Mouse (Mus musculus): Measurements from ENCODE around the gene Paip2b. TPM values are rescaled to one million over a fixed set of nuclear protein-coding genes. Genes with fewer than 3 reads are reported as not detected.
A peak's percentile ranks its signal among the peaks of the same experiment; 100 is the strongest.
"Not testable (repeated sequence)": the region's sequence is repeated elsewhere in the genome, so short reads cannot be mapped to it uniquely, and the experiment has no call there.

The Paip2b gene
- 10 to 100 TPM; 42.7 to 44.8 TPM for total RNA-seq (2021)

DNA sequence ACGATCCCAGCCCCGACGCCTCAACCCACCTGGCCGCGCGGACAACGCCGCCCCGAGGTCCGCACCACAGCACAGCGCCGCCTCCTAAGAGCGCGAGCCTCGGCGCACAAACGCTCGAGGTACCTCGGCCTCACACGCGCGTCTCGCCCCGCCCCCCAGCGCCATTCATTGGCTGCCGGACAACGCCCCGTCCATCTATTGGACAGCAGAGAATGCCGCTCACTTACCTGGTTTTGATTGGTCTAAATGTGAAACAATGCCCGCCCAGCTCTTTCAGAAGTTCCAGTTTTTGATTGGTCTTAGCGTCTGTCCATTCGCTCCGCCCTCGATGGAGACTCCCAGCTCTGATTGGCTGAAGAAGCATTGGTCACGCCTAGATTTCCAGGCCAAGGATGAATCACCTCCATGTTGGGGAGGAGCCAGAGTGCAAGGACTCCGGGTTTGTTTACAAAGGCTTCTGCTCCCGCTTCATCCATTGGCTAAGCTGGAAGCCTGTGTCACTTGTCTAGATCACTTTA is at the start of gene Paip2b:
Paip2b (minus strand) TSS at position 136 of the 518 bp plus-strand sequence.
- peak; percentile 94 to 97 for DNase-seq
- intact Hi-C loops (cut with DNase I) = loop anchor here (2.0 kb wide), 1 partner anchor 37 kb away; the partner anchor contains the start of gene Nagk

DNA sequence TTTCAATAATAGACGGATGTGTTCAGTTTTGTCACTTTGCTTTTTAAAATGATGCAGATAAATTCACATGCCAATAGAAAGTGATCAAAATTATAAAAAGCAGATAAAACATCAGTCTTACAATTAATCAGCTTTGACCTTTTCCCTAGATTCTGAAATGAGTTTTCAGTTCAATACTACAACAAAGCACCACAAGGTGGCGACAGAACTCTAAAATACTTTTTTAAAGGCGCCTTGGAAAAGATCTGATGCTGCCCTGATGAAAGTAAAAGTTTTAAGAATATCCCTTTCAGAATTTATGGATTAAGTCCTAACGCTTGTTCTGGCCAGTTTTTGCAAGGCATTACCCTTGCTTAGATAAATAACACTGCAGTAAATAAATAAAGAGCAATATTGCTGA is 48.3 kb upstream of the Paip2b start:
- peak; percentile 37 to 60 for DNase-seq
- intact Hi-C loops (cut with DNase I) = loop anchor here (1.0 kb wide), 1 partner anchor 181 kb away; no protein-coding TSS in a partner anchor

DNA sequence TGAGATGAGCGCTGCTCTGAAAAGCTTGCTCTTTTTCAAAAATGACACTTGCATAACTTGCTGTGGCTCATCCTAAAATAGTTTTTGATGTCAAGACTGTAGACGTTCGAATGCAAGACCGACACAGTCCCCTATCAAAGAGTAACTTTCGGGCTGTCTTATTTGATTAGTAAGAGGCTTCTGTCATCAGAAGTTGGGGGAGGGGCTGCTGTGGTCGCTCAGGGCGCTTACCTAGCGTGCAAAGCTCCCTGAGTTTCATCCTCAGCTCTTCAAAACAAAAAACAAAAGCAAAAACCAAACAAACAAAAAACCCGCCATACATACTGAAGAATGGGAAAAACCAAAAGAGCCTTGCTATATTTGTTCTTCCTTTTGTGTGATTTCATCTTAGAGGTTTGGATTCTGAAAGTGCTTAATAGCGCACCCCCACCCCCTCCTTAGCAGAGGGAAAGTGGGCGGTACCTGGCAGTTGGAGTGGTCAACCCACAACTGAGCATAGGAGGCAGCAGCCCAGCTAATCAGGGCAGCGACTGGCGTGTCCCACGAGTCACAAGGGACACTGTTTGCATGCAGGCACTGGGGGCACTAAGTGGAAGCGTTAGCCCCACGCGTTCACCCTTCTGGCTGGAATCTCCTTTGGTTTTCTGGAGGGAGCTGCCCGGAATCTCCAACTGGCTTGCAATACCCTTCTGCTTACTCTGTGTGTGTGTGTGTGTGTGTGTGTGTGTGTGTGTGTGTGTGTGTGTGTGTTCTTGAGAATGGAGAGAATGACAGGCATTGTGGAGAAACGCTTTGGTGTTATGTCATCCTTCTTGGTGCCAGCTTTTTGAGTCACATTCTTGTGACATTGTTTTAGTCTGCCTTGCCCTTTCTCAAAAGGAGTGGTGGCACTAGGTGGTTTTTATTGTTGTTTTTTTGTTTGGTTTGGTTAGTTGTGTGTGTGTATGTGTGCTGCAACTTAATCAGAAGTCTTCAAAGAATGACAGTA is 36.4 kb upstream of the Paip2b start:
- peak; percentile 61 to 64 for DNase-seq
- intact Hi-C loops (cut with DNase I) = no loop called here

DNA sequence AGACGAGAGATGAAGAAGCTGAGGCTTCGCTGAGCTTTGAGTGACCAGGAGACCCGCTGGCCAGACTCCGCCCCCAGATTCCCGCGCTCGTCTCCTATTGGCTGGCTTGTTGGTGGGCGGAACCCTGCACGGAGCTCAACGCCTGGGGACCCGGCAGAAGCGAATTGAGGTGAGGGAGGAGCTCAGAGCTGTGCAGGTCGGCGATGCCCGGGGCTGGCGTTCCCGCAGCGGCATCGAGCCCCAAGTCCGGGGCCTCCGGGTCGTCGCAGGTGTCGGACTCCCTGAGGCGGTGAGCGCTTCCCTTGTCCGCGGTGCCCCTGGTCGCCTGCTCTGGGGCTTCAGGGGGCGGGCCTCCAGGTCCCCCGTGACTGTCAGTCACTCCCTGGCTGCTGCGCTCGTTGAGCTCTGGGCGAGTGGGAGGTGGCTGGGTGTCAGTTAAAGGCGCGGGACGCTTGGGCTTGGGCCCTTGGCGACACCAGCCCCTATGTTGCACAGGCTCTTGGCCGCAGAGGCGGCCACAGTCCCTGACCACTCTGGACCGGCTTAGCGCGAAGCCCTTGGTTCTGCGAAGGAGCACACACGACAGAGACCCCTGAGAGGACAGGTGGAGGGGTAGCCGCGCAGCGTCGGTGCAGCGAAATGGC is 35.5 kb upstream of the Paip2b start, which contains the start of gene Zfp638:
Zfp638 (plus strand) TSS at position 156 of the 644 bp plus-strand sequence.
- peak; percentile 97 for DNase-seq
- intact Hi-C loops (cut with DNase I) = no loop called here

DNA sequence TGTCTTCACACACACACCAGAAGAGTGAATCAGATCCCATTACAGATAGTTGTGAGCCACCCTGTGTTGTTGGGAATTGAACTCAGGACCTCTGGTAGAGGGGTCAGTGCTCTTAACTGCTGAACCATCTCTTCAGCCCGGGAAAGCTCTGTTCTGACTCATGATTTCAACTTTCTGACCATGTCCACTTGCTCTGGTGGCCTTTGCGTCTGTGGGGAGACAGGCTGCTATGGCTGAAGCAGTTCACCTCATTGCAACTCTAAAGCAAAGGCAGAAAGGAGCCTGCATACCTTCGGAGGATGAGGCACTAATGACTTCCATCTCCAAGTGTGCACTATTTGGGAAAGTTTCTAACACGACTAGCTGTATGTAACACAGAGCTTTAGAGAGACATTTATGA is 34.9 kb upstream of the Paip2b start:
- intact Hi-C loops (cut with DNase I) = no loop called here
- DNase-seq = no peak

DNA sequence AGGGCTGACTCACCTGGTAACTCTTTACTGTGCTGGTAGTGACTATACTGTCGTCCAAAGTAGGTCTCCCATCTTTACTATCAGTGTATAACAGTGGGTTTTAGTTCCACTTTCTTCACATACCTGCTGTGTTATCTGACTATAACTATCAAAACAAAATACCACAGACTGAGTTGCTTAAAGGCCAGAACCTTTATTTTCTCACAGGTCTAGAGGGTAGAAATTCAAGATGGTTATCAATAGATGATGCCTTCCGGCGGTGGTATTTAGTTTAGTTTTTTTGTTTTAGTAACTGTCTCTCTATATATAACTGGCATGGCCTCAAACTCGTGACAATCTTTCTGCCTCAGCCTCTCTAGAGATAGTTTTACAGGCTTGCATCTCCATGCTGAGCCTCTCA is 32.0 kb upstream of the Paip2b start:
- DNase-seq = no peak
- intact Hi-C loops (cut with DNase I) = no loop called here

DNA sequence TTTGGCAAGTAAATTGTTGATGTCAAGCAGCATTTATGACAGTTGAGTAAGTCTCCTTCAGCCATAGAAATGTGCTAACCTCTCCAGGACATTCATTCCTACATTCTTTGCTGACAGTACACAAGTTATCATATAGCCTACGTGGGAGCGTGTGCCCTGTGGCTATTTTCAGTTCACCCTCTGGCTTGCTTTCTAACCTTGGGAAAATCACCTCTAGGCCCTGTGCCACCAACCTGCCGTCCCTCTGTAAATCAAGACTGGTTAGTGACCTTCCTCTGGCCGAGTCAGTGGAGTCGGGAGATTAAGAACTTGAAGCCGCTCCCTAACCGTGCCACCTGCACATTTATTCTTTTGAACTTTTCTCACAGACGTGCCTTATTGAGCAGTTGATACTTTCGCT is 28.5 kb upstream of the Paip2b start:
- peak; percentile 12 to 33 for DNase-seq
- intact Hi-C loops (cut with DNase I) = no loop called here

DNA sequence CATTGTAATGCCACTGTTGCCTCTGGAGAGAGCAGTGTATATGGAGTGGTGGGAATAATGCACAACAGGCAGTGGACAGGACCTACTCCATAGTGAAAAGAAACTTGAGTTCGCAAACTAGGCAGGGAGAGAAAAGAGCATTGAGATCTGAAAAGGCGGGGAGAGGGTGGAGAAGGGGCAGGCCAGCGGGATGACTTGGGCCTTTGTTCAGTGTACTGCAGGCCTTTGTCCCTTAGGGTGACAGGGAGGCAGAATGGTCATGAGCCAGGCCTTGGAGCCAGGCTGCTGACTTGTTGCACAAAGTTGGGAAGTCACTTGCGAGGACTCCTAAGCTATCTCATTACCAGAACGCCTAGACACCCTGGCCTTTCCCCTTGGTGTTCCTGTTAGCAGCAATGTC is 25.9 kb upstream of the Paip2b start:
- DNase-seq = no peak
- intact Hi-C loops (cut with DNase I) = no loop called here

DNA sequence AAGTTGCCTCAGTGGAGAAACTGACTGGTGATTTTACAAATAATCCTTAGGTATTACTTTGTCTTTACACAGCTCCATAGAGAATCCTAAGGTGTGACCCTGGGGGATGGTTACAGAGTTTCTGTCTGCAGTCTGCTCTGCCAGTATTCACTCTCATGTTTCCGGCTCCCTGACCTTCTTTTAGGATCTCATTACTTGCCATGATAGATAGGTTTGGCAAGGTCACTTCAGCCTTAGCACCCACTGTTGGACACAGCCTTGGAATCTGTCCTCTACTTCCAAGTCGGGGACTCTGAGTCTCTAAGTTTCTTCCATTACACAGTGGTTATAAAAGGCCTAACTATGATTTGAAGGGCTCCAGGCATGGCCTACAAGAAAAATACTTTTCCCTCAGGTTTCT is 17.9 kb upstream of the Paip2b start:
- DNase-seq = no peak
- intact Hi-C loops (cut with DNase I) = no loop called here

DNA sequence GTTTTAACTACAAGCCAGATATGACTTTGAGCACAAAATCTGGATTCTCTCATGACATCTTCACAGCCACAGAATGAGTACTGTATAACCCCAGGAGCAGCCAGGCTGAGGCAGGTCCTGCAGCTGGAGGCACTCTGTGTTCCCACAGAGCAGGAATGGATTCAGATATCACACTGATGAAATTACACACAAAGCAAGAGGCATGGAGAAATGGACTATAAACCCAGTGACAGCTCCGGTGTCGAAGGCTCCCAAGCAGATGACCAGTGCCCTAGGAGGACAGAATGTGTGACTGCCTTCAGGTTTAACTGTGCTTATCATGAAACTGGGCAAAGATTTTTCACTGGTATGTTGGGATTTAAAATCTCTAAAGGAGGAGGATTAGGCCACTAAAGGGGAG is 14.6 kb upstream of the Paip2b start:
- intact Hi-C loops (cut with DNase I) = no loop called here
- no peak for DNase-seq

DNA sequence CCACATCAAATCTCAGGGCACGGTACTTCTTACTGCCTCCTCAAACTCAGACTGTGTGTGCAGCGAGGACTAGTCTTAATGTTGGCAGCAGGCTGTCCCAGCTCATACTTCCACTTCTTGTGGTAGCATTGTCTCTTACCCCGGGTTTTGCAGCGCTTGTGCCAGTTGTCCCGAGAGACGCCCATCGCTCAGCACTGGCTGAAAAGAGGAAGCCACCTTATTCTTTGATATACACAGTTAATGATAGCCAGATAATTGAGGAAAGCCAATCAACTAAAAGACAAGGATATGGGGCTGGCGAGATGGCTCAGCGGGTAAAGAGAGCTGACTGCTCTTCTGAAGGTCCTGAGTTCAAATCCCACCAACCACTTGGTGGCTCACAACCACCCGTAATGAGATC is 13.4 kb upstream of the Paip2b start:
- intact Hi-C loops (cut with DNase I) = no loop called here
- DNase-seq = no peak

DNA sequence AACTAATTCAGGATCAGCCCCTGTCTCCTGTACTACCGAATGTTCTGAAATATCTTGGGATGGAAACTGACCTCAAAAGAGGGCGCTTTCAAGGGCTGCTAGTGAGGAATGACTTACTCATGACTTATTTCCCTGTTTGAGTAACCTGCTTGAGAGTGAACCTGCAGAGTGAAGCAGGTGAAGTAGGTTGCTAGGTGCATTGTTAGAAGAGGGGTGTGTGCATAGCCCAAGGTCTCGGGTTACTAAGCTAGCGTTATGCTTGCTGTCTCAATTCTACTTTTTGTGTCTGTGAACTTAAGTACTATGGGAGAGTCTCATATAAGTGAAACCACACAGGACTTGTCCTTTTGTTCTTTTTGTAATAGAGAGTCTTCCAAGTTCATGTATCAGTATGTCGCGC is 8.5 kb upstream of the Paip2b start:
- intact Hi-C loops (cut with DNase I) = no loop called here
- no peak for DNase-seq

DNA sequence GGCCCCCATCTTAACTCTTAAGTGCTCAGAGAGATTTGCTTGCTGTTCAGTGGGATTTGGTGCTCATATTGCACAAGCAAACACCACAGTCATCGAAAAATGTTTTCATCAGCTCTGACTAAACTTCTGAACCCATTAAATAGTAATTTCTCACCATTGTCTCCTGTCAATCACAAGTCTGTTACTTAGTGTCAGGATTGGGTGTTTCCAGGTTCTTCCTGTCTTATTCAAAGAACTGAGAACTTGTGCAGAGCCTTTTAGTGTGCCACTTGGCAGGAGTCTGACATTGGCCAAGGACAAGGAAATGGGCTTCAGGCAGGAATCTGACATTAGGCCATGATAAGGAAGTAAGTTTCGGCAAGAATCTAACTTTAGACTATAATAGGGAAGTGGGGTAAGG is 6.5 kb upstream of the Paip2b start:
- DNase-seq = no peak
- intact Hi-C loops (cut with DNase I) = no loop called here

DNA sequence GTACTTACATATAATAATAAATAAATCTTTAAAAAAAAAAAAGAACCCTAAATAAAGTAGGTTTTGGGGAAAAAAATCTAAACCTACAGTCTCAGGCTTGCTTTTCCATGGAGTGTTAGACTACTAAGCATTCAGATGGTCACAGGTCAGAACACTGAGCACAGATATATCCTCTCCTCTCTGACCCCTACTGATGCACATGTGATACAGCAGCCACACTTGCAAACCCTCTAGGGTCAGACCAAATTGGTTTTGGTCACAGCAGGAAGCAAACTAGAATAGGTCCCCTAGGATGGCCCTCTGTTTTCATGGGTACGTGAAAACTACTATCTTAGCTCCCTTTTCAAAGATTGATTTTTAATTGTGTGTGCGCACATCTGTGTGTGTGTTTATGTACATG is 5.3 kb upstream of the Paip2b start:
- DNase-seq = no peak
- intact Hi-C loops (cut with DNase I) = no loop called here

DNA sequence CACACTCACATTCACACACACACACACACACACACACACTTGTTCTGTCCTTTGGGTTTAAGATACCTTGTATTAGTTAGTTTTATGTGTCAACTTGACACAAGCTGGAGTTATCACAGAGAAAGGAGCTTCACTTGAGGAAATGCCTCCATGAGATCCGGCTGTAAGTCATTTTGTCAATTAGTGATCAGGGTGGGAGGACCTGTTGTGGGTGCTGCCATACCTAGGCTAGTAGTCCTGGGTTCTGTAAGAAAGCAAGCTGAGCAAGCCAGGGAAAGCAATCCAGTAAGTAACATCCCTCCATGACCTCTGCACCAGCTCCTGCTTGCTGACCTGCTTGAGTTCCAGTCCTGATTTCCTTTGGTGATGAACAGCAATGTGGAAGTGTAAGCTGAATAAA is 852 bp upstream of the Paip2b start:
- intact Hi-C loops (cut with DNase I) = not testable (repeated sequence)
- peak in 1 of 2 experiments; percentile 8 for DNase-seq

DNA sequence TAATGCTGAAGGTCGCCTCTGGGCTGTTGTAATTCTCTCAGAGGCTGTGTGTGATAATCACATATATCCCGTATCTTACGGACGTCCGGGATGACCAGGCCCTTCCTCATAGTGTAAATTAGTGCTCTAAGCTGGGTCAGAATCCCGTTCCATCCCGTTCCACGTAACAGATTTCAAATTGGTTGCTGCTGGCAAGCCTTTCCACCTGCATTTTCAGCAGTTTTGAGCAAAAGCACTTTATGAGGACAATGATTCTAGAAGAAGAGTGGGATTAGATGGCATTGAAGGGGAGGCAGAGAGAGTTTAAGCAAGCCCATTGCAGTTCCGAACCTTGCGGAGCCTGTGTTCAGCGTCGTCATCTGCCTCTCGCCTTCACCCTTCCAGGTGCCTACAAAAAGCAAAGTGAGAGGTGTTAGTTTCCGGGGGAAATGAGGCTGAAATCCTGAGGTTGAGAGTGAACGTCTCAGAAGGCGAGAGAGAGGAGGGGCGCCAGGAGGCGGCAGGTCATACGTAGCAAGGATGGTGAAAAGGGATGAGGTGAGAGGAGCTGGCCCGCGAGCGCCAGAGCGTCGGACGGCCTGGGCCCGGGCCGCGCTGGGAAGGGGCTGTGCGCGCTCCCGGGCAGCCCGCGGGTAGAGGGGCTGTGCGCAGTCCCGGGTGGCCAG is 468 bp downstream of the Paip2b start:
- peak in 1 of 2 experiments; percentile 3 for DNase-seq
- intact Hi-C loops (cut with DNase I) = loop anchor here (2.0 kb wide), 1 partner anchor 36 kb away; the partner anchor contains the start of gene Nagk

DNA sequence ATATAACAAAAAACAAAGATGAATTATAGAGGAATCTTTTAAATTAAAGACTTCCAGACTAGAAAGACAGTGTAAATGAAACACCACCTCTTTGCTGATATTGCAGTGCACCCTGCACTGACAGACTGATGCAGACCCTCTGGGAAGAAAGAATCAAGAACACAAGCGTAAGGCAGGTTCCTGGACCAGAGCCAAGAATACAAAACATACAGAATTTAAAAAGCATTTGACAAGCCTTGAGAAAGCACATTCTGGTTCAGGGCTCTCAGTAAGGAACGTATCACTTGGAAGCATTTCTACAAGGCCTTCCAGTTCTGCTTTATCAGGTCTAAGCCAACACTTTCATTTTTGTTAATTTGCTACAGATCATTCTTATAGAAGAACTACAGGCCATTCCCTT is 9.7 kb downstream of the Paip2b start:
- intact Hi-C loops (cut with DNase I) = no loop called here

DNA sequence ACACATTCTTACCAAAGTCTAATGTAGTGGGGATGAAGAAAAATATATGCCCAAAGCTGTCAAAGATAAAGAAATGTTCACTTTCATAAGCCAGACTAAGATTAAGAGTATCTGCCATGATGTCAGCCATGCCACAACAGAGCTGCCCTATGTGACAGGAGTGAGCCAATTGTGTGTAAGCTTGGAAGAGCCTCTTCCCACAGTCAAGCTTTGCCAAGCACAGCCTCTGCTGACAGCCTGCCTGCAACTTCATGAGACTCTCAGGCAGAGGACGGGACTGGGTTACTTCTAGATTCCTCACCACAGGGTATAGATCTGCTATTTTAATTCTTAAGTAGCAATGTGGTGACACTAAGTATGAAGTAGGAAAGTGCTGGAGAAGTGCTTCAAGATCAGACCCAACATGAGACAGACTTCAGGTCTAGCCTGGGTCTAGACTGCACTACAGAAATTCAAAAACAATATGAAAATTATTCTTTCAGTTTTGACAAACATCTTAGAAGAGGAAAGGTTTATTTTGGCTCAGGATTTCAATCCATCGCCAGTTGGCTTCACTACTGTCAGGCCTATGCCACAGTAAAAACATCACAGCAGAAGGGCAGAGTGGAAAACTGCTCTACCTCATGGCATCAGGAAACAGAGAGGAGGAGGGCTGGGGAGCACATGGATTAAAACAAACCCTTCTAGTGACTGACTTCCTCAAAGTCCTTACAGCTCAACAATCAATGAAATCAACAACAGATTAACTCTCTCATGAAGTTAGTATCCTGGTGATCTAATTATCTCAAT is 10.6 kb downstream of the Paip2b start:
- DNase-seq = no peak
- intact Hi-C loops (cut with DNase I) = no loop called here

More for the DNA sequence above, 9.7 kb downstream of the Paip2b start:
- no peak for DNase-seq

DNA sequence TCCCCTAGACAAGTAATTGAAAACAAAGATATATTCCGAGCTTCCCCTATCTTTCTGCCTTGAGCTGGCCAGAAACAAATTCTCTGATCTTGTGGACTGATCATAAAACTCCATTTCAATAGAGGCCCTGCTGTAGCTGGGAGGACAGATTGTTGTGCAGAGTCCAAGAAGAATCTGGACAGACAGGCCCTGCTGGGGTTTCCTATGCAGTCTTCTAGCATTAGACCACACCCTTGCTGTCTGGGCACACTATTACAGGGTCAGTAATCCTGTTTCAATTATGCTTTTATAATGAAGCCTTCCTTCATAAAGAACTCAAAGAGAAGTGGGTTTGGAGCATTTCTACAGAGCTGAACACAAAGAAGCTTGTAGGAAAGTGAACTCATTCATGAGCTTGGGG is 12.5 kb downstream of the Paip2b start:
- no peak for DNase-seq
- intact Hi-C loops (cut with DNase I) = no loop called here

DNA sequence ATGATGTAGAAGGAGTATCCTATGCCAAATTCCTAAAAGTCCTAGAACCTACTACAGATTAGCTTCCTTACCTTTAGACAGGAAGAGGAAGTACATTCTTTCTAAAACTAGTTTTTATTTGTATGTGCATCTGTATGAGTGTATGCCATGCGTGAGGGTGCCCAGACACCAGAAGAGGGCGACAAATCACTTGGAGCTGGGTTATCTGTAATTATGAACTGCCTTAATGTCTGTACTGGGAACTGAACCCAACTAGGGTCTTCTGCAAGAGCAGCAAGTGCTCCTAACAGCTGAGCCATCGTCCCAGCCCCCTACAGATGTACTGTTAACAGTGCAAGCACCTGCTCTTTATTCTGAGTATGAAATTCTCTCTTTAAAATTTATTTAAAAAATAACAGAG is 15.7 kb downstream of the Paip2b start:
- intact Hi-C loops (cut with DNase I) = no loop called here
- no peak for DNase-seq
